Mouse (Mus musculus): ENCODE results near the gene Pnmt.

Gene Pnmt

GRCm38 (mm10) chr11:98418939-98419547 lies 32.8 kb downstream of the Pnmt start:
- peak; percentile 72 to 83 for DNase-seq

DNA sequence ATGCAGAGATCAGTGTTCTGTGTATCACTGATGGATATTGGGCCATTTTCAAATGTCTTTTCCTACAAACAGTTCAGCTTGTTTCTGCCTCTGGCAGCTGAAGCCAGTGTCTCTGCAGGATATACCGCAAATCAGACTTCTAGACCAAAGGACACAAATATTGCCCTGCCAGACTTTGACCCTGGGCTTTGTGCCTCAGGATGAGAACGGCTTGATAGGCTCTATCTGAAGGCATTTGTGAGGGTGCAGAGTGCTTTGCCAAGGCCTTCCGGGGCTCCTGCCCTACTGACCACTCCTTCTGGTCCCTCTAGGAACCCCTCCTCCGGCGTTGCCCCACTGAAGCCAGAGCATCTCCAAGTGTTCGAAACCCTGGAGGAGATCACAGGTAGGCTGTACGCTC lies 40.3 kb downstream of the Pnmt start:
- DNase-seq: peak; percentile 67 to 72

GRCm38 (mm10) chr11:98428436-98428835 lies 42.2 kb downstream of the Pnmt start:
- no peak for DNase-seq

GRCm38 (mm10) chr11:98431743-98432502 lies 45.7 kb downstream of the Pnmt start:
- no peak for DNase-seq

GRCm38 (mm10) chr11:98435723-98436122 lies 49.5 kb downstream of the Pnmt start:
- no peak for DNase-seq

GRCm38 (mm10) chr11:98437441-98437840 lies 51.2 kb downstream of the Pnmt start:
- DNase-seq: peak; percentile 48 to 49
